Mouse (Mus musculus) liver, embryonic 12.5 days (tissue): ENCODE results near the gene Rps21. TPM values are rescaled to one million over a fixed set of nuclear protein-coding genes. Genes with fewer than 3 reads are reported as not detected.

Source experiments
- ATAC-seq: fragments of 200-750 bp; cut with Nextera tagmentation; 2 replicates; pipeline ENCODE4 v1.8.0; 2017; ENCODE audit warnings: moderate number of reproducible peaks, mild to moderate bottlenecking, moderate library complexity
- H3K27ac ChIP-seq: fragments of 300-500 bp; sonication (generic); 2 replicates; pipeline ENCODE4 v1.5.1; 2016; ENCODE audit warnings: mild to moderate bottlenecking
- H3K27me3 ChIP-seq: fragments of 300-500 bp; sonication (generic); replicated peaks from 2 replicates; pipeline ENCODE4 v1.6.1; 2016; ENCODE audit warnings: mild to moderate bottlenecking, moderate library complexity
- H3K36me3 ChIP-seq: fragments of 300-500 bp; sonication (generic); 2 replicates; pipeline ENCODE4 v1.6.1; 2016; ENCODE audit warnings: mild to moderate bottlenecking, moderate library complexity
- H3K4me1 ChIP-seq: fragments of 300-500 bp; sonication (generic); 2 replicates; pipeline ENCODE4 v1.6.1; 2016
- H3K4me2 ChIP-seq: fragments of 300-500 bp; sonication (generic); 2 replicates; pipeline ENCODE4 v1.6.1; 2016; ENCODE audit warnings: mild to moderate bottlenecking, moderate library complexity
- H3K4me3 ChIP-seq: fragments of 300-500 bp; sonication (generic); 2 replicates; pipeline ENCODE4 v1.5.1; 2016; ENCODE audit warnings: mild to moderate bottlenecking, moderate library complexity
- H3K9ac ChIP-seq: fragments of 300-500 bp; sonication (generic); 2 replicates; pipeline ENCODE4 v1.6.1; 2016; ENCODE audit warnings: mild to moderate bottlenecking, moderate library complexity
- H3K9me3 ChIP-seq: fragments of 300-500 bp; sonication (generic); replicated peaks from 2 replicates; pipeline ENCODE4 v1.6.1; 2016; ENCODE audit warnings: mild to moderate bottlenecking, moderate library complexity
- WGBS: fragments of 180-500 bp; shearing (Covaris S2); methylation state at CpG from one replicate; pipeline ENCODE4 v1.1.7; 2016; ENCODE audit not compliant: insufficient replicate concordance; 5-methylcytosine and 5-hydroxymethylcytosine counted together
- polyA plus RNA-seq: library from polyadenylated mRNA; unstranded; fragments of >200 nt; fragmentation: Nextera tagmentation; extraction: Ambion mirVana; gene quantifications from 2 replicates; pipeline ENCODE4 v1.2.1, GENCODE M21; 2016

Rps21 gene
- 560 and 561 TPM in 2 replicates for polyA plus RNA-seq

DNA sequence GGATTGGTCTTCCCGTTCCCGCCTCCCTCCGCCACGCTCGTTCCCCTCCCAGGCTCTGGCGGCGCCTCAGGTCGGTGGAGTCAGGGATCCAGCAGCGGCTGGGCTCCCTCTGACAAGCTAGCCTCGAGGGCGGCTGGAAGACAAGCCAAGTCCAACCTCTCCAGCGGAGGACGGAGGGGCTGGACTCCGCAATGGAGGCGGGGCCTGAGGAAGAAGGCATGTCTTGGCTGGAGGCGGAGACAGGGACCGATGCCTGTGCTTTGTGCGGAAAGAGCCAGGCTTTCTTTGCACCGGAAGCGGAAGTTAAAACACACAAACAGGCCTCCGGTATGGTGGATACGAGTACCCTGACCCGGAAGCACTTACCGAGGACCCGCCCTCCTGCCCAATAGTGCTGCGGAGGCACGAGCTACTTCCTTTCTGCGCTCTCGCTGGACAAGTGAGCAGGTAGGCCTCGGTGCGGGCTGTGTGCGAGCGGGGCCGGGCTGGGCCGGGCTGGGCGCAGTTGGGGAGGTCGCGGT, at the start of gene Rps21:
Gene Rps21 (plus strand): TSS at position 377 of the 521 bp plus-strand sequence.
- peak; percentile 94 for ATAC-seq
- Histone ChIP-seq H3K4me1 (peaks cover 36% of the 10 kb centered on the region), H3K4me2 (peak within 1 kb of the TSS; percentile 95), H3K4me3 (peak within 1 kb of the TSS; percentile 91), H3K27ac (peak within 1 kb of the TSS; percentile 88), H3K36me3 (peaks cover 43% of the 10 kb centered on the region), H3K9ac (peak within 1 kb of the TSS; percentile 92), H3K9me3 (no peaks in the 10 kb centered on the region), H3K27me3 (no peaks in the 10 kb centered on the region)
- WGBS, result under 1% methylated on average over 37 of the region's 38 CpGs

DNA sequence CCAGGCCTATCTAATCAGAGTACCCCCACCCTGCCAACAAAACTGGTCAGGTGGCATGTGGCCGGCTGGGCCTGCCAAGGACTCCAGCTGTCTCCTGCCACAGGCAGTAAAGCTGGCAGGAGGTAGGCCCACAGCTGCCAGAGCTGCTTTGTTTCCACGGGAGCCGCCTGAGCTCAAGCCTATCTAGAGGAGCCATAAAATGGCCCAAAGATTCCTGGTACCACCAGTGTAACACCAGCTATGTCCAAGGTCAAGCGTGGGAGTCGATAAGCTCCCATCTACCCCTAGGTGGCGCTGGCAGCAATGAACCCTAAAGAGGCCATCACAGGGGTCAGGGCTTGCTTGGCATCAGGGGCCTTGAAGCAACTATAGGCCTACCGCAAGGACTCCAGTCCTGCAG, 49.3 kb upstream of the Rps21 start:
- H3K27me3 ChIP-seq, result no peaks in the 10 kb centered on the region
- no peak; the same call in none of the 2 replicates for ATAC-seq
- no peaks in the 10 kb centered on the region for H3K4me1 ChIP-seq
- H3K4me2 ChIP-seq, result no peak overlapping the region
- H3K36me3 ChIP-seq, result 0 out of 2 replicates have a peak, but pooled peaks cover 2% of the 10 kb centered on the region
- H3K9ac ChIP-seq, result no peak overlapping the region
- no peak overlapping the region for H3K4me3 ChIP-seq
- WGBS, result 57% methylated on average over 7 of the region's 7 CpGs
- H3K27ac ChIP-seq, result no peak overlapping the region
- H3K9me3 ChIP-seq, result no peaks in the 10 kb centered on the region

DNA sequence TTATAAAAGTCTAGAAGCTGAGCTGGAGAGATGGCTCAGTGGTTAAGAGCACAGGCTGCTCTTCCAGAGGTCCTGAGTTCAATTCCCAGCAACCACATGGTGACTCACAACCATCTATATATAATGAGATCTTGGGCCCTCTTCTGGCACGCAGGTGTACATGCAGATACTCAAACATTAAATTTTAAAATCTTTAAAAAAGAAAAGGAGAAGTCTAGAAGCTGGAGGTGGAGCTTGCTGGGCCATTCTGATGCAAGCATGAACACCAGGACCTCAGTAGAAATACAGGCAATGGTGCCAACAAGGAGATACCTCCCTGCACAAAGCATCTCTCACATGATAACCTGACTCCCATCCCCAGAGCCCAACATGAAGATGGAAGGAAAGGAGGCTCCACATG, 48.2 kb upstream of the Rps21 start:
- H3K36me3 ChIP-seq, result 0 out of 2 replicates have a peak, but pooled peaks cover 2% of the 10 kb centered on the region
- no peak overlapping the region for H3K4me2 ChIP-seq
- no peaks in the 10 kb centered on the region for H3K27me3 ChIP-seq
- H3K4me1 ChIP-seq, result no peaks in the 10 kb centered on the region
- H3K9ac ChIP-seq, result no peak overlapping the region
- no peak overlapping the region for H3K27ac ChIP-seq
- 68% methylated on average over 1 of the region's 1 CpGs for WGBS
- no peak overlapping the region for H3K4me3 ChIP-seq
- ATAC-seq, result no peak
- no peaks in the 10 kb centered on the region for H3K9me3 ChIP-seq

DNA sequence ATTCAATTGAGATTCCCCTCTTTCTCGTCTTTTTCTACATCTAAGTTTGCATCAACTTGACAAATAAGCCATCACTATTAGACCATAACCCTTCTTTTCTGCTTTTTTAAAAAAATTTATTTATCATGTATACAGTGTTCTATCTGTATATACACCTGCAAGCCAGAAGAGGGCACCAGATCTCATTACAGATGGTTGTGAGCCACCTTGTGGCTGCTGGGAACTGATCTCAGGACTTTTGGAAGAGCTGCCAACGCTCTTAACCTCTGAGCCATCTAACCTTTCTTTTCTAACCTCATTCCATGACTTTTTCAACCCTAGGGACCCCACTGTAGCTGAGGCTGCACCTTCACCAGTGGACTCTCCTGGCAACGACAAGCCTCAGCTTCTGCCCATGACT, 44.9 kb upstream of the Rps21 start:
- 78% methylated on average over 3 of the region's 3 CpGs for WGBS

DNA sequence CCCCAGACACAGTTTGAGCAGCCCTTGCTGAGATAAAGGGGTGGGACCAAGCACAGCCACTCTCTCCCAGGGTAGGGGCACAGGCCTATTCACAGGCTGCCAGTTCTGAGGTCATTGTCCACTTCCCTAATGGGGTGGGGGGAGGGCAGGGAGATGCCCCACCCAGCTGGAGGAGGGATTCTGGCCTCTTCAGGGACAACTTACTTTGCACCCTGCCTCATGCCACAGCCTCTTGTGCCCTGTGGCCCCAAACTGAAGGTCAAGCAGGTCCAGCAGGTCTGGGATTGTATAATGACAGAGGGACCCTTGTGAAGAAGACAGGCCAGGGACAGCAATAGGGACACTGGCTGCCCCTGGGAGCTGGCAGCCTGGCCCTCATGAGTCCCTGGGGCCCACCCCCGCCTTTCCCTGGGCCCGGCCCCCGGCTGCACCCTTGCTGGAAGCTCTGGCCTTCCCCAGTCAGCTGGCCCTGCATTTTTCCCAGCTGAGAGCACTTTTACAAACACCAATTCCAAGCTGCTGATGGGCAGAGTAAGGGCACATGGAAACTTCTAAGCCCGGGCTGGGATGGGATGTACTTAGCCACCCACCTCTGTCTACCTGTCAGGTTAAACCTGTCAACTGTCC, 42.7 kb upstream of the Rps21 start:
- Histone ChIP-seq H3K36me3 (no peaks in the 10 kb centered on the region), H3K27ac (no peak overlapping the region), H3K4me1 (peaks cover 21% of the 10 kb centered on the region), H3K4me3 (no peak overlapping the region), H3K9ac (no peak overlapping the region), H3K4me2 (no peak overlapping the region), H3K27me3 (peaks cover under 1% of the 10 kb centered on the region; the same call in 1 of the 2 replicates), H3K9me3 (no peaks in the 10 kb centered on the region)
- ATAC-seq, result peak; percentile 40; the same call in 1 of the 2 replicates
- 68% methylated on average over 4 of the region's 4 CpGs for WGBS

More for the DNA sequence above, 44.9 kb upstream of the Rps21 start:
- Histone ChIP-seq H3K4me1 (peaks cover 20% of the 10 kb centered on the region), H3K36me3 (no peaks in the 10 kb centered on the region), H3K9me3 (no peaks in the 10 kb centered on the region), H3K4me2 (no peak overlapping the region), H3K27ac (no peak overlapping the region), H3K9ac (no peak overlapping the region), H3K27me3 (no peaks in the 10 kb centered on the region), H3K4me3 (no peak overlapping the region)
- ATAC-seq, result no peak

DNA sequence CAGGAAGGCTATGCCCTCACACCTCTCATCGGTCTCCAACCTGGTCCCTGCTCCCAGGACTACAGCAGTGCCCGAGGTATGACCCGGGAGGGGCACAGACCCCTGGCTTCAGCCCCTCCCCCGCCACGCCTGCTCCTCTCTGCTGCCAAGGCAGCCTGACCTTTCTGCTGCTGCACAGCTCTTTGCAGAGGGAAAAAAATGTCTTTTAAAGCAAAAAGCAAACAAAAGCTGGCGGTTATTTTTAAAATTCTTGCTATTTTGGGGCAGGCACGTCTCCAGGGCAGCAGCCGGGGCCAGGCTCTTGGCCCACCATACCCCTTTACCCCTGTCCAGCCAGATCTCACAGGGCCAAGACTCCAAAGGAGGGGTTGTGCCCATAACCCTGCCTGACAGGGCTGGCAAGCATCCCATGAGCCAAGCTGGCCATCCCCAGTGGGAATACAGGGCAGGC, 42.1 kb upstream of the Rps21 start:
- 53% methylated on average over 8 of the region's 8 CpGs for WGBS
- Histone ChIP-seq H3K27ac (no peak overlapping the region), H3K4me1 (peaks cover 21% of the 10 kb centered on the region), H3K4me3 (no peak overlapping the region), H3K27me3 (peaks cover 3% of the 10 kb centered on the region; the same call in 1 of the 2 replicates), H3K4me2 (no peak overlapping the region), H3K9ac (no peak overlapping the region), H3K9me3 (no peaks in the 10 kb centered on the region), H3K36me3 (no peaks in the 10 kb centered on the region)
- ATAC-seq, result no peak

DNA sequence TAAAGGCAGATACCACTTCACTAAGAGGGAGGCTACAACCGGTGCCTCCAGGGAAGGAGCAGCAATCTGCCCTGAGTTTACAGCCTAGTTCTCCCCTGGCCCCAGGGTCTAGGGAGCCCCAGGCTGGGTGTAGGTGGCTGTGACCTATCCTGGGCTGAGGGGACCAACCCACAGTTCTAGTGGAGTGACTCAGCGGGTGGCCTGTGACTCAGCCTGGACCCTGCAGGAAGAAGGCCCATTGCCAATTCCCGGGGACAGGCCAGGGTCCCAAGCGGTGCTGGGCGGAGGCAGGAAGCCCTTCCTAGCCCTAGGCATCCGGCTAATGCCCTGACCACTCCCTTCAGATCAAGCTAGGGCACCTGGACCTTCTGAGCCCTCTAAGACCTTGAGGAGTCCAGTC, 41.2 kb upstream of the Rps21 start:
- Histone ChIP-seq H3K27ac (no peak overlapping the region), H3K9me3 (no peaks in the 10 kb centered on the region), H3K4me1 (peaks cover 21% of the 10 kb centered on the region), H3K4me3 (no peak overlapping the region), H3K36me3 (no peaks in the 10 kb centered on the region), H3K4me2 (no peak overlapping the region), H3K9ac (no peak overlapping the region), H3K27me3 (peaks cover 5% of the 10 kb centered on the region; the same call in 1 of the 2 replicates)
- 51% methylated on average over 6 of the region's 6 CpGs for WGBS
- peak; percentile 42; the same call in 1 of the 2 replicates for ATAC-seq

DNA sequence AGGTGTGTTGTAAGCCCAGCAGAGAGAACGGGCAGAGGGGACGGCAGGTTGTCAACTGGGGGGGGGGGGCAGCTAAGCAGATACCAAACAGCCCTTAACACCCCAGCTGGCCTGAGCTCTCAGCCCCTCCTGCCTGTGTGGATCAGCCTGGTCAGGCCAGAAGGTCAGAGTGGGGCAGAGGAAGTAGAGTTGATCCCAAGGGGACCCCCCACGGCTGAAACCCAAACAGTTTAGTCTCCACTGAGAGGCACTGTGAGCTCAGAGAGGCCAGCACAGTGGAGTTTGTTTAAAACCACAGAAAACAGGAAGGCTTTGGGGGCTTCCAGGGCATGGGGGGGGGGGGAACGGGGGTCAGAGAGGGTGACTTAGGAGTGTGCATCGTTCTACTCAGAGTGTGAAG, 40.3 kb upstream of the Rps21 start:
- Histone ChIP-seq H3K27me3 (peaks cover 6% of the 10 kb centered on the region; the same call in 1 of the 2 replicates), H3K36me3 (no peaks in the 10 kb centered on the region), H3K4me3 (no peak overlapping the region), H3K9ac (no peak overlapping the region), H3K4me1 (peaks cover 22% of the 10 kb centered on the region), H3K27ac (no peak overlapping the region), H3K4me2 (no peak overlapping the region), H3K9me3 (no peaks in the 10 kb centered on the region)
- no peak for ATAC-seq
- 26% methylated on average over 5 of the region's 5 CpGs for WGBS

DNA sequence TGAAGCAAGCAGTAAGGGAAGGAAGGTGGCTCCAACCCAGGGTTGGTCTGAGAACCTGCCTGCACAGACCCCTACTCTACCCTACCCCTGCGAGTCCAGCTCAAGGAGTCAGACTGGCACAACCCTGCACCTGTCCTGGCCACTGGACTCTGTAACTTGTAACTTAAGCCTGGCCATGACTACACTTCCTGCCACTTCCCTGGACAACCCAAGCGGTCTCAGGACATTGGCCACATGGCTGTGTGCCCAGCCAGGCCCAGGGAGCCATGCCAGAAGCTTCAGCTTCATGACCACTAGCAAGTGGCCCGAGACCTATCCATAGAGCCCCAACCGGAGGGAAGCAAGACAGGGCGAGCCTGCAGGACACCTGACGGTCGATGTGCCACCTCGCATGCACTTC, 39.6 kb upstream of the Rps21 start:
- no peaks in the 10 kb centered on the region for H3K36me3 ChIP-seq
- peaks cover 13% of the 10 kb centered on the region for H3K27me3 ChIP-seq
- no peaks in the 10 kb centered on the region for H3K9me3 ChIP-seq
- no peak overlapping the region for H3K4me3 ChIP-seq
- H3K27ac ChIP-seq, result no peak overlapping the region
- no peak for ATAC-seq
- no peak overlapping the region for H3K4me2 ChIP-seq
- H3K9ac ChIP-seq, result no peak overlapping the region
- WGBS, result 69% methylated on average over 8 of the region's 8 CpGs
- peaks cover 28% of the 10 kb centered on the region for H3K4me1 ChIP-seq

DNA sequence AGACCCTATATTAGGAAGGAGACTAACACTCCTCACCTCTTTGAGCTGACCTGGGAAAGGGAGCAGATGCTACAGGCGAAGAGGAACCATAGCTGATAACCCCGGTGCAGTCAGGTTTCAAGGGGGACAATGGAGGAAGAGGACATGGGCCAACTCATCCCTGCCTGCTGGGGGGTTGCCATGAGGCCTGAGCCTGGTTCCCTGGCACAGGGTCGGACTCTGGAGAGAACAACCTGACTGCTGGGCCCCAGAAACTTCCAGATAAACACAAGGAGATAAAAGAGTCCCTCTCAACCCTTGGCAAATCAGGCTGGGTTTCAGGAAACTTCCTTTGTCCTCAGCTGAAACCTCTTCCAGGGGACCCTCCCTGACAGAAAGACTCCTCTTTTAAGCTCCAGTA, 38.9 kb upstream of the Rps21 start:
- Histone ChIP-seq H3K9me3 (no peaks in the 10 kb centered on the region), H3K4me2 (no peak overlapping the region), H3K36me3 (no peaks in the 10 kb centered on the region), H3K4me3 (no peak overlapping the region), H3K4me1 (peaks cover 34% of the 10 kb centered on the region), H3K9ac (no peak overlapping the region), H3K27me3 (peaks cover 19% of the 10 kb centered on the region), H3K27ac (no peak overlapping the region)
- 32% methylated on average over 3 of the region's 3 CpGs for WGBS
- ATAC-seq, result no peak

DNA sequence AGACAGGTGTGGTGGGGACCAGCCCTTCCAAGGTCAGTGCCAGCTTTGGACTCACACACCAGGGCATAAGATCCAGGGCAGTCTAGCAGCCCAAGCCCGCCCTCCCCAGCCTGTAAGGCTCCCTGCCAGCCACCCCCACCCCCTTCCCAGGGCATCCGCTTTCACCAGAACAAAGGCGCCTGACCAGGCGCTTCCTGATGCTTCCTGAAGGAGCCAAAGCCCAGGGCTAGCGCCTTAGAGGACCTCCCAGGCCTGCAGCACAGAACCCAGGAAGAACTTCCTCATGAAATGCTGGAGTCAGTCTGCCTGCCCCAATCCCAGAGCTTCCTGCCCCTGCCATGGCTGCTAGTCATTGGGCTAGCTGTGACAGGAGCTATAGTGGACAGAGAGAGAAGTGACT, 38.5 kb upstream of the Rps21 start:
- Histone ChIP-seq H3K27ac (no peak overlapping the region), H3K9ac (no peak overlapping the region), H3K4me3 (no peak overlapping the region), H3K36me3 (no peaks in the 10 kb centered on the region), H3K9me3 (no peaks in the 10 kb centered on the region), H3K4me2 (no peak overlapping the region), H3K27me3 (peaks cover 24% of the 10 kb centered on the region), H3K4me1 (peaks cover 34% of the 10 kb centered on the region)
- no peak for ATAC-seq
- 55% methylated on average over 5 of the region's 5 CpGs for WGBS

DNA sequence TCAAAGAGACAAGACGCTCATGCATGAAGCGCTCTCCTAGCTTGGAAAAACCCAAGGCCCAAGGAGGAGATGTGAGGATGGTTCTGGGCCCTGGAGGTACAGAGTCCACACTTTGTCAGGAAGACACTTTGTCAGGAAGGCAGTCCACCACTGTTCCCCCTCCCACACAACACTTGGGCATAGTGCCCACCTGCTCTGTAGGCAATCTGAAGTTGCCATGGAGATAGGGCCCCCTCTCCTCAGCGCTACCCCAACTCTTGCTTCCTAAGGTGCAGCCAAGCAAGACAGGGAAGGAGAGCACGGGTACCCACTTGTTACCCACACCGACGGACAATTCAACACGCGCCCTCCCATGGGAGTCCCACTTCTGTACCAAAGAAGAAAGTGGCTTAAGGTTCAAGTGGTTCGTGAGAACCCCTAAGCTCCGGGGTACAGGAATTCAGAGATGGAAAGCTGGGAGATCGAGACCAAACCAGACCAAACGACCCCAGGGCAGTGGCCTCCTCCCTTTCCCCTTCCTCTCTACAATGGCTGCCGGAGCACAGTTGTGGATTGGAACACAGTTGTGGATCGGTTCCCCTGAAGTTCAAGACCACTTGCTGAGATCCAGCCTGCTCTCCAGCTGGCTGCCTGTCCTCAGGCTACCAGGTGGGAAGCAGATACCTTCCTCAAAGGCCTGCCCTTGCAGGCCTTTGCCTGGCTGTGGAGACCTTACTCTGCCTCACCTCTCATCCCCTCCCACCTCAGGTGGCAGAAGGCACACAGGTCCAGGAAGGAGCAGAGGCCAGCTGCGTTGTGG, 37.8 kb upstream of the Rps21 start:
- Histone ChIP-seq H3K9ac (no peak overlapping the region), H3K9me3 (no peaks in the 10 kb centered on the region), H3K36me3 (no peaks in the 10 kb centered on the region), H3K4me1 (peaks cover 30% of the 10 kb centered on the region), H3K27me3 (peaks cover 31% of the 10 kb centered on the region), H3K4me3 (no peak overlapping the region), H3K27ac (no peak overlapping the region), H3K4me2 (no peak overlapping the region)
- 72% methylated on average over 15 of the region's 15 CpGs for WGBS
- ATAC-seq, result no peak
